Mouse (Mus musculus) liver, embryonic 14.5 days (tissue): ENCODE data around the gene Ppp1r12b.

Experiments used
- CTCF ChIP-seq: IDR thresholded peaks from 2 replicates; pipeline ENCODE4 v1.5.1; 2016; ENCODE audit warnings: antibody characterized with exemption, low read depth, control low read depth
- EP300 ChIP-seq: IDR thresholded peaks from 2 replicates; pipeline ENCODE4 v1.6.1; 2016; ENCODE audit warnings: antibody characterized with exemption, low read depth

DNA sequence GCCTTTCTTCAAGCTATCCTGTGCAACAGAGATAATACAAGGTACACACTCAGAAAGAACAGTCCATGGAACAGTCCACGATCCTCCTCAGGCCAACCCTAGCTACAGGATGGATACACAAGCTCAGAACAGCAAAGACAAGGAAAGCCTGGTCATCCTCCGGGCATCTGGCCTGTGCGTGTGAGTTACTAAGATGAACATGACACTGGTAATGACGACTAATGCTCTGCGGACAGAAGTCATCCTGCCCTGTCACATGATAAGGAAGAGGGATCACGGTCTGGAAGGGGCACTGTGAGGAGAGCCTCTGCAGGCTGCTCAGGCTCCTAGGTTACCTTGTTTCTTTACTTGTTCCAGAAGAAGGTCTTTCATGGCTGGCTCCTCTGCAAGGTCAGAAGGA is 59.7 kb downstream of the Ppp1r12b start:
- TF ChIP-seq CTCF (no peak), EP300 (no peak)
